Mouse (Mus musculus) right cerebral cortex, postnatal 25 days (tissue): ENCODE measurements around the gene Slc1a4.

Experiments used
- DNase-seq: peaks from one replicate; pipeline ENCODE4 v3.0.0; 2022

The Slc1a4 gene

DNA sequence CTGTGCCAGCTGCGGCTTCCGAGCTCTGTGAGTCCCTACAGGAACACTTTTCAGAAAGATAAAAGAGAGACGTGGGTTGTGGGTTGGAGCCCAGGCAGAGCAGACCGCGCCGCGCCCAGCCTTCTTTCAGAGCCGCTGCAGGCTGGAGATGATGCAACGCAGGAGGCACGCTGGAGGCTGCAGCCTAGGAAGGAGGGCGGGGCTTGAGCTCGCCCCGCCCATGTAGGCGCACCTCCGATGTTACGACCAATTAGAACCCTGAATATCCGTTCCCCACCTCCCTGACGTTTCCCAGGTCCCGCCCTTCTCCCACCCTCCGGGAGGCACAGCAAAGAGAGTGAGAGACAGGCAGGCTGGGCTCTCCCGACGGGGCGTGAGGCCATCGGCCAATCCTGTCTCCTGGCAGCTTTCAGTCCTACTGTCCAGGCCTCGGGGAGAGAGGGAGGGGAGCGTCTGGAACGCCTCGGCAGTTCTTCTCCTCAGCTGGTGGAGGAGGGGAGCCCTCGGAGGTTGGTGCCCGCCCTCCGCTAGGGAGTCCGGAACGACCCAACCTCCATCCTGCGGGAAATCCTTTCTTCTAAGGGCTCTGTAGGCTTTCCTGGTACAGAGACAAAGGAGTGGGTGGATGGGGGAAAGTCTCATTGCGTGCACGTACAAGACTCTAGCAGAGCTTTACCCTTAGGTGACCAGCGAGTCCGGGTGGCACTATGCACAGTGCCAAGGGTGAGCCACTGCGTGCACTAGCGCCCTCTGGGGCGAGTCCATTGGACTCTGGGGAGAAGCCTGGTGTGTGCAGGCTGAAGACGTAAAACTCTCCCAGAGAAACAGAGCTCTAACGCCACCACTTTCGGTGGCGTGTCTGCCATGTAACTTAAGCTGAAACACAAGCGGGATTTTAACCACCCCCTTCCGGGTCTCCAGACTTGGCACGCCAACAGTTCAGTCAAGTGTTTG, at the start of gene Slc1a4:
Gene Slc1a4 (minus strand): TSS at position 153 of the 954 bp plus-strand sequence.
- DNase-seq, result peak; percentile 90

DNA sequence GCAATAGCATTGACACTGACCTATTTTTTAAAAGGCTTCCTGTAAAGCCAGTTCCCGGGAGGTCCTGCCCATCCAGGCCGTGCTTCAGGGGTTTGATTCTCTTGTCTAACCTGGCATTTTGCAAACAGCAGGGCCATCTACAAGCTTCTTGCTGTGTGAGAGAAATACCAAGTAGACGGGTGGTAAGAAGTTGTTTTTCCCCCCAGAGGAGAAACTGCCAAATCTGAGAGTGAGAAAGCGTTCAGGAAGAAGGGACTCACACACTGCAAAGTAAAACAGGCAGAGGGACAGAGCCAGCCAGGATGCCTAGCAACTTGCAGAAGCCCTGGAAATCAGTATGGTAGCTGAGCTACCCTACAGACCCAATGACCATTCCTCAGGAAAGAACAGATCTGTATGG, 47.6 kb upstream of the Slc1a4 start:
- DNase-seq, result no peak

DNA sequence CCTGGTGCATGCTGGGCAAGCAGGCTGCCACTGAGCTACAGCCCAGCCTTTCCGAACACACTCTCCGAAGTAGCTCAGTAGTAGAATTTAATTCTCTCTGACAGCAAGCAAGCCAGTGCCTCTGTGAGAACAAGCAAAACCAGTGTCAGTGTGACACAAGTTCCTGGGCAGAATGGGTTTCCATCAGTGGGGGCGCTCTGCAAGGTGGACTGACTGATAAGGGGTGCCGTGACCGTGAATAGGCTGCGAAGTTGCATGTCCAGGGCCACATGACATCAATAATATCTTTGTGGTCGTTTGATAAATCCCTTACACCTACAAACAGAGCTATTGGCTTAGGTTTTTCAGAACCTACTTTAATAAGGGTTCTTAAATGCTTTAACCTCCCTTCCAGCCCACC, 44.1 kb upstream of the Slc1a4 start:
- DNase-seq, result no peak

DNA sequence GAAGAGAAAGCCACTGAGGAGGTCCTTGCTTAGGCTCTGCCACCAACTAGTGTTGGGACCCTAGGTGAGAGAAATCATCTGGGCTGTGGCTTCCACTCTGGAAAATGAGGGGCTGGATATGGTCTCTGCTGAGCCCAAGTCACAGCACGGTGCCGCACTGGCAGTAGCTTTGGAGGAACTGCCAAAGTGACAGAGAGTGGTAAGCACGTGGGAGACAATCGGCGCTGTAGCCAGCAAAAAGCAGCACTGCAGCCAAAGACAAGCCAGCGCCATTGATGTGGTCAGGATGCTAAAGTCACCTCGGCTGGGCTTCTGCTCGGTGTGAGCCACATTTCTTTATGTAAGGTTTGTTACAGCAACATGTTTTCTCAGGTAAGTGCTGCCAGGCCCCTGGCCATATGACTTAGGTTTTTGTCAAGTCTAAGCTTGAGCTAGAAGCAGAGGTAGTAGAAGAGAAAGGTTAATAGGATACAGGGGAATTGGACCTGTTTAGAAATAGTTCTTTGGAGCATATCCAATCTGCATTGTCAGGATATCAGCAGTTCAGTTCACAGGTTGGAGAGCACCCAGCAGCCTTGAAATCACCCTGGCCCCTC, 40.2 kb upstream of the Slc1a4 start:
- DNase-seq, result peak; percentile 23

DNA sequence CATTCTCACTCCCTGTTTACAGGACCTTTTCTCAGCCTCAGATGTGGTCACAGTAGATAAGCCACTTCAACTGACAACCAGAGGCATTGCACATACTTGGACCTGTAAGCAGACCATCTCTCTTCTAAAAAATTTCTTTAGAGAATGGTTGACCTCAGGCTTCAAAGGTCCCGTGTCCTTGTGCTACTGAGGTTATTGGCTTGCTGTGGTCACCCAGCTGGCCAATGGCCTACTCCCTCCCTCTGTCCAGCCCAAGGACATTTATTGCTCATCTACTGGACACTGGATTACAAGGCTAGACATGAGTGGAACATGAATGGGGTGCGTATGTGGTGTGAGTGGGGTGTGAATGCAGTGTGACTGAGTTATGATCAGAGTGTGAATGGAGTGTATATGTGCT, 38.0 kb upstream of the Slc1a4 start:
- DNase-seq, result no peak

DNA sequence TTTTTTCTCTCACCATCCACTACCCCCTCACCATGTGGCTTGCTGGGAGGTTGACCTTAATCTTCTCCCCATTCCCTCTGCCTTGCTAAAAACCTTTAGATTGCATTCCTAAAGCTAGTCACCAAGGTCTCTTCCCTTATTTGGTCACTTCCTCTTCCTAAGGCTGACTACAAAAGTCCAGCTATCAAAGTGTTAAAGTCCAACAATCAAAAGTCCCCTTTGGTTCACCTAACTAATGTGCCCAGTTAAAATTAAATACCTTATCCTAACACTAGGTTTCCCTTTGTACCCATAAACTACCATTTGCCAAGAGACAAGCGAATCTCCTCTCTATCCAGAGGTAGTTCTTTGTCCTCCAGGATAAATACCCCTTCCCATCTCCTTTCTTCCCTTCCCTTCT, 33.9 kb upstream of the Slc1a4 start:
- no peak for DNase-seq

DNA sequence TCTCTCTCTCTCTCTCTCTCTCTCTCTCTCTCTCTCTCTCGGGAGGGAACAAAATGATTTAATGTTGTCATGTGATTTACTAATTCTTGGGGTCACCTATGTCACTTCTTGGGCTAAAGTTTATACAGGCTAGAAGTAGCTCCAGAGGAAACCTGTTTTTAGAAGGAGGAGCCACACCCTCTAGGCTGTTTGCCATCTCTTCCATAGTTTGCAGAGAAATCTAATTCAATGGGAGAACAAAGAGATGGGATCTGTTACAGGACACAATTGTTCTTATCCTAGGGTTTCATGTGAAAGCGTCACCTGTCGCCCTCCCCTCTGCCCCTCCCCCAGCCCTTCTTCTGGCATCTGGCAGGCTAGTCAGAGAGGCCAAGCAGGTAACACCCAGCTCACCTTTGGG, 28.8 kb upstream of the Slc1a4 start:
- DNase-seq, result no peak

DNA sequence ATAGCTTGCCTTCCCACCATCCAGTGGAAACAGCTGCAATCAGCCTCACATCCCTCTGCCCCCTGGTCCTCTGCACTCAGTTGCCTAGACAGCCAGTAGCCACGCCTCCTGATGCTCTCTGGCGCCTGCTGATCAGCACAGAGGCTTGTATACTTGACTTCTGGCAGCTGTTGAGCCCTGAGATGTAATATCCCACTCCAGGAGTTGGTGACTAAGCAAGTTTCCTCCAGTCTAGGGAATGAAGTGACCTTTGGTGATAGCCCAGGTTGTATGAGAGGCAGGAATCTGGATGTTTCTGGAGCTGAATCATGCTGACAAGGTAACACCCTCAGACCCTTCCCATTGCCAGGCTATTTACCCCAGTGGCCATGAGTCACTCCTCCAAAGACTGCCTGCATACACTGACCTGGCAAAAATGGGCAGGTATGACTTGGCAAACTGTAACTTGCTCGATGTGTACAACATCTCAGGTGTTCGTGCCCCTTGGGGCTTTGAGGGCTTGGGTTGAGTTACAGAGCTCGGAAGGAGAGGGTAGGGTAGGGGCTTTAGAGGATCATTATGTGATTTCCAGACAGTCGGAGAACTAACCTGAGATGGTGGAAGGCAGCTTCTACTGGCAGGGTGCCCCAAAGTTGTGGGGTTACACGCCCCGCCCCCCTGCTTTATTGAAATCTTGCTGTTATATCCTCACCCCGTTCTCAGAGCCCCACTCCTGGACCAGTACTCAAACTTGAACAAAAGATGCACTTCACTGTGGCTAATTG, 25.4 kb upstream of the Slc1a4 start:
- no peak for DNase-seq

DNA sequence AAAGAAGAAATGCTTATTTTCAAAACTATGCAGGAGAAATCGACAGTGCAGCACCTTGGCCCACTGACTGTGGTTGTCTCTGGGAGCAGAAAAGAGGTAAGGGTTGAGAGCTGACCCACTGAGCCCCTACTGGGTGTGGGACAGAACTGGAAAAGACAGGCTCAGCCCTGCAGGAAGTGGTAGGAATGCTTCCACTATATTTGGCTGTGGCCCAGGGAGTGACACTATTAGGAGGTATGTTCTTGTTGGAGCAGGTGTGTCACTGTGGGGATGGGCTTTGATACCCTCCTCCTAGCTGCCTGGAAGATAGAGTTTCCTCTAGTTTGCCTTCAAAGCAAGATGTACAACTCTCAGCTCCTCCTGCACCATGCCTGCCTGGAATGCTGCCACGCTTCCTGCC, 16.0 kb upstream of the Slc1a4 start:
- DNase-seq, result no peak

DNA sequence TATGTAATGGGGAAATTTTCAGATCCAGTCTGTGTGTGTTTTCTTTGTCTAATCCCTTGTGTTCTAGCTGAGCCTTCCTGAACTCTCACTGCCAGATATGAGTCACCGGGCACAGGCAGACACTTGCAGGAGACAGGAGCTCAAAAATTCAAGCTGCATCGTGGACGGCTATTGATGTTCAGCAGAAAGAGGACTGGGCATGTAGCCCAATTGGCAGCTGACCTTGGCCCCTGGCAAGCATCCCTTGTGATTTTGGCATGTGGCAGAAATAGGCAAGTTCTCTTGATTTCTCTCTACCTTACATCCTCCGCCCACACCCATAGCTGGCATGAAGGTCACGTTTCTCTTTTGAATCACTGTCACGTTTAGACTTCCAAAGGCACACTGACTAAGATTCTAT, 15.0 kb upstream of the Slc1a4 start:
- peak; percentile 57 for DNase-seq

DNA sequence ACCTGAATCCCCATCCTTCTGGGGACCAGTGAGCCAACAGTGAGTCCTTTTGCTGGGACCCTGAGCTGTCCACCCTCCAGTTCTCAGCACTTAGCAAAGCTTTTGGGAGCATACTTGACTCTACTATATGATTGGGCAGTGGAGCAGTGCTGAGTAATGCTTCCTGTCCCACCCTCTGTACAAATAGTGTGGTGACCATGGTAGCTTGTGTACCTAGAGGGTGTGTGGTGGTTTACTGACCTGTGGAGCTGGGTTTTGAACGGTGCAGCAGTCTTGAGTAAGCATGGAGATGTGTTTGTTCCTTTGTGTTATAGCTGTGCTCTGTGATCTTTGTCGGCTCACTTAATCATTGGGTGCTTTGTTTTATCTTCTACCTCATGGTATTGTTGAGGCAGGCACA, 13.9 kb upstream of the Slc1a4 start:
- DNase-seq, result no peak

DNA sequence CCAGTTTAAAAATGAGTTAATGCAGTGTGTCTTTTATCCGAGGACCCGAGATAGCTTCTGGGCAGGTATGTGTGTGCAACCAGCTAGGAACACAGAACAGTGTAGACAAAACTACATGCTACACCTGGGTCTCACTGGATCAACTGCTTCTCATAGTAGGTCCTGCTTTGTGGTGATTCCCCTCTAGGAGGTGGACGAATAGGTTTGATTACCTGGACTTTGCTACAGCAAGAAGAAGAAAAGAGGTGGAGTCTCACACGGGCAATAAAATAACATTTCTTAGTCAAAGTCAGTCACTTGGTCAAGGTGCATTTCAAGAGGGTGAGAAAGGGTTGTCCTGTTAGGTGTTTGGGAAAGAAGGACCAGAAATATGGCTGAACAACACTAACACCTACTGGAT, 11.4 kb upstream of the Slc1a4 start:
- DNase-seq, result no peak

DNA sequence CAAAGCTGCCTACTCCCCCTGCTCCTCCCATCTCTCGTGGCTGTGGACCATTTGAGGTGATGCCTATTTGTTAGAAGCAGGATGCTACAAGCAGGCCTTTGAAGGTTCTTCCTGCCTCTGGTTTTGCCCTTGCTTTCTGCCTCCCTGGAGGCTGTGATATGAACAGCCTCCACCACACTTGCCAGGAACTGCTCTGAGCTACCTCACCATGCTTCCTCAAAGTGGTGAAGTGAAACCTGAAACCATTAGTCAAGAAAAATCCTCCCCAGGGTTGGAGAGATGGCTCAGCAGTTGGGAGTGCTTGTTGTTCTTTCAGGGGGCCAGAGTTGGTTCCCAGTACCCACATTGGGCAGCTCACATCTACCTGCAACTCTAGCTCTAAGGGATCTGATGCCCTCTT, 9.1 kb upstream of the Slc1a4 start:
- no peak for DNase-seq

DNA sequence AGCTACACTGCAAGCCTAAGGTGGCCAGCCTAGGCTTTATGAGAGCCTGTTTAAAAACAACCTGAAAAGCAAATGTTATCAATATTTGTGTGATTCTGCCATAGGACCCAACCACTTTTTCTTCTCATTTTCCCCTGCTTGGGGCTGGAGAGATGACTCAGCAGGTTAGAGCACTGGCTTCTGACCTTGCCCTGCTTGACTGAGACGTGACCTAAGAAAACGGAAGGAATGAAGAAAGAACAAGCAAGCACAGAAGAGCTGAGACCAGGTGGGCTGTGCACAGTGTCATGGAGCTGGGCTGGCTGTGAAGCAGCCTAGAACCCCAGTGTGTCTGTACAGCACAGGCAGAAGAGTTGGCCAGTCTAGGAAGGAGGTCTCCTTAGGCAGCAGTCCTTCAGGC, 6.2 kb upstream of the Slc1a4 start:
- no peak for DNase-seq

DNA sequence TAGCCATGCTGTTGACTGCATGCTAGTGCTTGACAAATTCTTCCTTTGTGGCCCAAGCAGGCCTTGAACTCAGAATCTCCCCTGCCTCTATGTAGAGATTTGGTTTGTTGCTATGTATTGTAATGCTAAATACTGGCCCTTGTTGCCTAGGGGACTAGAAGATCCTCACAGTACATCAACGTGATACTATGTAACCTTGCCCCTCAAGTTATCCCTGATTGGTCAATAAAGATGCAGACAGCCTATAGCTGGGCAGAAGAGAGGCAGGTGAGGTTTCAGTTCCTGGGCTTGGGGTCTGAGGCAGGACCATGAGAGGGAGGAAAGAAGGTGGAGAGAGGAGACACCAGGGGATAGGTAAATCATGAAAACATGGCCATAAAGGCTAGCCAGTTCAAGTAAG, 1.8 kb upstream of the Slc1a4 start:
- no peak for DNase-seq

DNA sequence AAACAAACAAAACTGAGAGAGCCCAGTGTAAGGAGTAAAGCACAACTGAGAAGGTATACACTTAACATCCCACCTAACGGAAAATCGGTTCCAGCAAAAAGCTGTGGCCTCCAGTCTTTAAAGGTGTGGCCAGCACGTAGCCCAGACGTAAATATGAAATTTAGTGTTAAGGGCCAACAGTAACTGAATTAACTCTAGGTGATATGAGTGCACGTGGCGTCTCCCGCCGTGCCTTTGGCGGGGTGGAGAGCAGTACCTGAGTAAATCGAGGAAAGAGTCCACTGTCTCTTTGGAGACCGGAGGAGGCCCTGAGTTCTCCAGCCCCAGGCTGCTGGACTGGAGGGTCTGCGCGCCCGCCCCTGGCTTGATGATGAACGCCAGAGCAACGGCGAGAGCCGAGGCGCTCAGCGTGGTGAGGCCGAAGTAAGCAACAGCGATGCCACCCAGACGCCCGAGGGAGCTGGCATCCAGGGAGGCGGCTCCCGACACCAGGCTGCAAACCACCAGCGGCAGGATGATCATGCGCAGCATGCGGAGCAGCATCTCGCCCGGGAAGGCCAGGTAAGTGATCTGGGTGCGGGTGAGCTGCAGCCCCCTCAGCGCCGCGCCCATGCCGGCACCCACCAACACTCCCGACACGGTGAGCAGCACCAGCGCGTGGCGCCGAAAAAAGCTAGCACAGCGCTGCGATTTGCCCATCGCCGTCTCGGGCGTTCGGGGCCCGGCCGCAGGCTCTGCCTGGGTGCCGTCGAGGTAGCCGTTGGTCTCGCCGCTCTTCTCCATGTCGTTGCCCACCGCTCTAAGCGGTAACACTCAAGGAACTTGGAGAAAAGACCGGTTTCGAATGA, 599 bp downstream of the Slc1a4 start:
- peak; percentile 69 for DNase-seq

DNA sequence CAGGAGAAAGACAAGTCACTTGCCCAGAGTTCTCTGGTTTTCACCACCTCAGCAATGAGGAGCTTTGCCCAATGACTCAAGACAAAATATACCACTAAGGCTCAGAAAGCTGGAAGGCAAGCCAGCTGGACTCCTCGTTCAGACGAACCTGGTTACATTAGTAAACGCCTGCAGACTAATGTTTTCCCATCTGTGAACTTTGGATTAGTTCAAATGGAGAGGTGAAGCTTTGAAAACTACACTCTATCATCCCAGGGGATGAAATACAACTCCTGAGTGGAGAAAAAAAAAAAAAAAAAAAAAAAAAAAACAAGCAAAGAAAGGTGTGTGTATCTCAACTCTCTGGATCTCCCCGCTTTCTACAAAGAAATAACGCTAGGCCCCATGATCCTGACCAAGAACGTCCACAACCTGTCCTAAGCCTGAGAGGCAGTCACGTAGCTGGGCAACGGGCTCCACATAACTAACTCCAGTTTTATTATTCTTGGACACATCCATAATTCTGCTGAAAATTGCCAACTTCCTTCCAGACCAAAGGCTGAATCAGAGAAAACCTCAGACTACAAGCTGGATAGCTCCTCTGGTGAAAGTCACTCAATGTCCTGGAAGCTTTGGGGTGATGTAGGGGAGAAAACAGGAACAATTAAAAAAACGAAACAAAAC, 1.4 kb downstream of the Slc1a4 start:
- DNase-seq, result no peak

DNA sequence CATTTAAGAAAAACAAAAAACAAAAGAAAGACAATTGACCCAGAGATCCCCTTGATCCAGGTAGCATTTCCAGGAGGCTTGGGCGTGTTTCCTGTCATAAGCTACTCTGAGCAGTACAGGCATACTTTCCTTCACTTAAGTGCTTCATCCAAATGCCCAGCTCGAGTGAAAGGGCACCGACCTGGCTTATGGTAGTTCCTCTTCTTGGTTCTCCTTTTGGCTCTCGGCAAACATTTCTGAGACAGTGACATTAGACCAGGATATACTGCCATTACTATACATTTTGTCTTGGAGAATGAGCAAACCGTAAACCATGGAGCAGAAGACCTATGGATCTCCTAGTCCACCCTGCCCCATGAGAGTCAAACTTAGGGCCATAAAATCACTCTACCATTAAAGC, 2.8 kb downstream of the Slc1a4 start:
- no peak for DNase-seq

DNA sequence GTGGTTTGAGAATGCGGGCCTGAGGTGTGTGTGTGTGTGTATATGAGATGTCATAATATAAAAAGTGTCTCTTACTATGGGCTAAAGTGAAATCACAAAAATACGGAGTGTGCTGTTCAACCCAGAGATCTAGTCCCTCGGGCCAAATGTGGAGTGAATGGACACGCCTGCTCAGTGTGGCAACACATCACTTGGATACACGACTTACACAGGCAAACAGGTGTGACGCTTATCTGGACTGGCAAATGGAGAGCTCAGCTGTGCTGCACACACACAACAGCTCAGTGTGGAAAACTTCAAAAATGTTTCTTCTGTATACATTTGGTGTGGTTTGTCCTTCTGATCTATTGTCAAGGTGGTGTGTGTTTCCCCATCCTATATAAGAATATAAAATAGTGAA, 3.7 kb downstream of the Slc1a4 start:
- DNase-seq, result no peak

DNA sequence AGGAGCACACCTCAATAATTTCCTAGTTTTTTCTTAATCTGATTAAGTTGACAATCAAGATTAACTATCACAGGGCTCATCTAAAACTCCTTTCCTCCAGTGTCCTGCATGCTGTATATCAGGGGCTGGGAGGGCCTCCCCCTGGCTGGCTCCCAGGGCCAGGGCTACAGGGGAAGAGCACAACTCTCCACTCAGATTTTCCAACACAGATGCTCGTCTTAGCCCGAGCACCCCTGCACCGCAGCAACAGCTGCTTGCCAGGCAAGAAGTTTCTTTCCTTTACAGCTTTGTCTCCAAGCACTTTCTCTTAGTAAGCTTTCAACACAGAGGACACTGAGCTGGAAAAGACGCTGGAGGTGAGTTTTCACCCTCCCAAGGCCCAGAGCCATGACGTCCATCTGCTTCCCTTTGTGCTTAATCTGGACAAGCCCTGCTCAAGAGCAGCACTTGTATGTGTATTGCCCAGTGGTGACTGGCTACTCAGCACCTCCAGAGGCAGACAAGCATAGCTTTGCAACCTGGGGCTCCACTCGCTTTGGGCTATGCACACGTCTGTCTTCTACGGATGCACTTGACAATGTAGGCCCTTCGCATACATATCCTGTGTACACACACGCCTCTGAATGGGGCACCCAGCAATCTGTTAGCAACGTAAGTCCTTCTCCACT, 6.1 kb downstream of the Slc1a4 start:
- DNase-seq, result no peak

DNA sequence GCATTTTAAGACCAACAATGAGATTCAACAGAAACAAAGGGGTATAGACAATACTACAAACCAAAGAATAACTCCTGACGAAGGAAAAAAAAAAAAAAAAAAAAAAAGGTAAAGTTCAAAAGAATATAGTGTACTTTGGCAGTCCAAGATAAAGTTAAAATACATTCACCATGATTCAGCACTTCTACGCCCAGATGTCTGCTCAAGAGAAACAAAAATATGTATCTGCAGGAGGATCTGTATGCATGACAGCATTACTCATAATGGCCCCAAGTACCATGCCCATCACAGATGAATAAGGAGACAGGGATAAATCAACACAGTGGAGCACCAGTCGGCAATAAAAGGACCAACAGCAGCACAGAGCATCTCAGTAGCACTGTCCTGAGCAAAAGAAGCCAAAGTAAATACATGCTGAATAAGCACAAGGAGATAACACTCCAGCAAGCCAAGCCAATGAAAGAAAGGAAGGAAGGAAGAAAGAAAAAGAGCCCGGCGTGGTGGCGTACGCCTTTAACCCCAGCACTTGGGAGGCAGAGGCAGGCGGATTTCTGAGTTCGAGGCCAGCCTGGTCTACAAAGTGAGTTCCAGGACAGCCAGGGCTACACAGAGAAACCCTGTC, 7.3 kb downstream of the Slc1a4 start:
- DNase-seq, result no peak
